Mouse (Mus musculus) granulocyte monocyte progenitor cell, adult 5-6 weeks (primary cell): Measurements from ENCODE around the gene Gm4737. TPM values are rescaled to one million over a fixed set of nuclear protein-coding genes. Genes with fewer than 3 reads are reported as not detected.

ENCODE experiments used
- ATAC-seq: replicated peaks from 2 replicates; pipeline ENCODE4 v1.8.0; 2016; ENCODE audit warnings: mild to moderate bottlenecking, moderate TSS enrichment, inconsistent platforms; ENCODE audit not compliant: poor library complexity, severe bottlenecking
- total RNA-seq, 2 experiments: library from RNA; stranded (forward) in 1 of 2; stranded (reverse) in 1 of 2; fragments of 200-712, 200-1000 nt in 1 of 2; fragments of >200 nt in 1 of 2; fragmentation: Nextera tagmentation in 1 of 2; gene quantifications; 2 replicates each; pipeline ENCODE4 v1.2.3; 2014 to 2017

Gene Gm4737
- total RNA-seq (2014; fragmentation: Nextera tagmentation), result 3.2 and 3.7 TPM in 2 replicates
- total RNA-seq (2017), result 16.5 and 22.8 TPM in 2 replicates

DNA sequence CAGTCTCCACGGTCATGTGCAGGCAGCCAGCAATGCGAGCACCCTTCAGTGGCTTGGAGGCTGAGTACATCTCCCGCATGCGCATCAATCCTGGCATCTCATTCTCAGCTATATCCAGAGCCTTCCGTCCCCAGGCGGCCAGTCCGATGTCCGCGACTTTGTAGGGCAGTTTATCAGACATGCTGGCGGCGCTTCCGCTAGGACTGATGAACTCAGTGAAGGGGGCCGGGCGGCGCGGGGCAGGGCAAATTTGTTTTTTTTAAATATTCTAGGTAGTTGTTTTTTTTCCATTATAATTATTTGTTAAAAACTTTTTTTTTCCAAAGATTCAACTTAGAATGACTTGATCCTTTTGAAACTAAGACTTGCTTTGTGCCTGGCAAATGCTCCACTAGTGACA is at the start of gene Gm4737:
Gene Gm4737, minus strand, starts transcription at position 246 of the 400 bp plus-strand sequence.
- ATAC-seq, result peak; percentile 53; the same call in 1 of the 2 replicates

DNA sequence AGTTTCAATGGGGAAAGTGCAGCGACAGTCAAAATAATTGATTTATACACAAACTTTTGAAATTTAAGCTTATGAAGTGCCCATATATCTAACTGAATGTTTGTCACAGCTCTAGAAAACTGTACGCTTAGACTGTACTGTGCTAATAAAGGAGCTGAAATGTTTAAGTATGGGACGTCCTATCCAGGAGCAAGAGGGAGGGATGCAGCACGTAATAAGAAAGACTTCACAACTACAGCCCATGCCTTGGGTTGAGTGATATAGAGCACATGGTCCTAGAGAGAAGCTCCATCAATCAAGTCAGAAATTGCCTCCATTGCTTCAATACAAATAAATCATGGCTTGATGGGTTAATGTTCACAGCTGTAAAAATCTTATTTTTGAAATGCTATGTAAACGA is 40.9 kb upstream of the Gm4737 start:
- ATAC-seq, result no peak

DNA sequence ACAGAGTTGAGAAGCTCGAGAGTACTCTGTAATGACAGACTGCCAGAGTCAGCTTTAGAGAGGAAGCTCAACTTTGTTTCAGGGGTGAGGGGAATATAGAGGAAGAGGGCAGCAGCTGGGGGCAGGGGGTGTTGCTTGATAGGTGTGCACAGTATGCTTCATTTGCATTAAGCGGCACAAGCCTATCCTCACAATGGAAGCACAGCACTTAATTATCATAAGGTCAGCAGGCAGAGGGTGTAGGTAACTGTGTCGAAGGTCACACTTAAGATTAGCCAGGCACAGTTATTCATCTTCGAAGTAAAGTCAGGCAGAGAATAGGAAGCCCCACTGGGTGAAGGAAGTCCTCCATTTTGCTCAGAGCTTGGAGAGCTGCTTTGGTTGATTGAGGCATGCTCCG is 28.2 kb upstream of the Gm4737 start:
- no peak for ATAC-seq

- ATAC-seq, result no peak
Observed at GRCm38 (mm10) chr16:46178121-46178801, 23.4 kb upstream of the Gm4737 start.

DNA sequence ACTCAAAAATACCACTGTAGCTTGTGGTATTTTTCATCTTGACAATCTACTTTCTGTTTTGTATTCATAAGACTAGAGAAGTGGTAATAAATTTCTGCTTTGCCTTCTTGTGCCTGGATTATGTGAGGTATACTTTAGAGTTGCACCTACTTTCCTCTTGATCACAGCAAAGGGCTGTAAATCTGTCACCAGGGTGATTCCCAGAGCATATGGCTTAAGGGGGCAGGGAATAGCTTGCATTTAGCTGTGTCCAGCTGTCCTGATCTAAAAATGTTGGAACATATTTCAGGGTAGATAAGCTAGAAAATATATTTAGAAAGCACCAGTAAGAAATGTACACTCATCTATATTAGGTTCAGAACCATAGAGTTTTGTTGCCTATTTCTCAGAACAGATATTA is 18.2 kb upstream of the Gm4737 start:
- ATAC-seq, result no peak

DNA sequence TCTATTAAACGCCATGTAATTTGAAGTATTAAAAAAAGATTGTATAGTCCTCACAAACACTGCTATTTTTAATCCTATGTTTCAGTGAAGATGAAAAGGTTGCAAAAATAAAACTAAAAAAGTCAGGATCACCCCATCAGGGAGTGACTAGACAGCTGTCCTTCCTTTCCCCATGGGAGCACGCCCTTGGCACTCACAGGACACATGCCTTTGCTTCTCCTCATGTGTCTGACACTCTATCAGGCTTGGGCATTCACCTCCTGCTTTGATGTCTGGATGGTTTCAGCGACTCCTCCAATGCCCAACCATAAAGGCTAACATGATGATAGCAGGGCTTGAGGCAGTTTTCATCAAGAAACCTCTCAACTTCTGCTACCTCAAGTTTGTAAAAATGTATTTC is 12.1 kb upstream of the Gm4737 start:
- ATAC-seq, result no peak

DNA sequence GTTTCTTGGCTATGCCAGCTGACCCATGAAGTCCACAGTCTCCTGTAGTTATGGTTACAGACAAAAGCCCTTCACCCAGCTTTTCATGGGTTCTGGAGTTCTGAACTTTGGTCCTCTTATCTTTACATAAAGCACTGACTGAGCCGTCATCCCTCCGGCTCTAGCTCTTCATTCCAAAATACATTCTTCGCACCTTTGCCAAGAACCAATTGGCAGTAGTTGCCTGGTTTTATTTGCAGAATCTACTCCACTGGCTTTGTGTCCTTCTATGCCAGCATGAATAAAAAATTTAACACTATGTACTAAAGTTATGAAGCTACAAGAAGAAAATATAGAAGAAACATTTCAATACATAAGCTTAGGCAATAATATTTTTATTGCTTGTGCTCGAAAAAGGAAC is 10.4 kb upstream of the Gm4737 start:
- ATAC-seq, result no peak

DNA sequence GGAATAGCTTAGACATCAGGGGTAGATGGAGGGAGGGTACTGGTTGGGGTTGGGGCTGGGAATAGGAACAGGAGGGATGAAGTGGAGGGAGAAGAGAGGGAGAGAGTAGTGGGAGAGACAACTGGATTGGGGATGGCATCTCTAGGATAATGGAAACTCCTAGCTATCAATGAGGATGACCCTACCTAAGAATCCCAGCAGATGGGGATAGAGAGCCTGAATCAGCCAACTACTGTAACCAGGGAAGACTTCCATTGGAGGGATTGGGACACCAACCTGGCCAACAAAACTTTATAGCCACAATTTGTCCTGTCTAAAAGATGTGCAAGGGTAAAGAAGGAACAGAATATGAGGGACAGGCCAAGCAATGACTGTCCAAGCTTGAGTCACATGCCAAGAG is 3.7 kb downstream of the Gm4737 start:
- no peak for ATAC-seq

- ATAC-seq, result peak; percentile 70
Observed at GRCm38 (mm10) chr16:46148661-46149341, 6.1 kb downstream of the Gm4737 start.

- ATAC-seq, result no peak
Observed at GRCm38 (mm10) chr16:46146962-46147361, 7.9 kb downstream of the Gm4737 start.

DNA sequence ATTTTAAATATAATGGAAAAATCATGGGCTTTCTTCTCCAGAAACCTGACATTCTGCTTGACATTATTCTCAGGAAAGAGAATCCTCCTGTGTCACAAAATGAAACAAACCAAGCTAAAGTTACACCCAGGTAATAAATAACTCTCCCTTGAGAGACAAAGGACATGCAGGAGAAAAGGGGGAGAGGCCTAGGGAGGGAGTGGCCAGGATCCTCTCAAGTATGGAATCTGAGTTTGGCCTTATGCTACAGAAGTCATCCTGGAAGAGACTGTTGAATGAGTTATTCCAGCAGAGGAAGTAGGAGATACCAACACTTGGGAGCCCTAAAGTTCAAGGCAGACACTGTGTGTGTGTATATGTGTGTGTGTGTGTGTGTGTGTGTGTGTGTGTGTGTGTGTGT is 32.6 kb downstream of the Gm4737 start:
- no peak for ATAC-seq

DNA sequence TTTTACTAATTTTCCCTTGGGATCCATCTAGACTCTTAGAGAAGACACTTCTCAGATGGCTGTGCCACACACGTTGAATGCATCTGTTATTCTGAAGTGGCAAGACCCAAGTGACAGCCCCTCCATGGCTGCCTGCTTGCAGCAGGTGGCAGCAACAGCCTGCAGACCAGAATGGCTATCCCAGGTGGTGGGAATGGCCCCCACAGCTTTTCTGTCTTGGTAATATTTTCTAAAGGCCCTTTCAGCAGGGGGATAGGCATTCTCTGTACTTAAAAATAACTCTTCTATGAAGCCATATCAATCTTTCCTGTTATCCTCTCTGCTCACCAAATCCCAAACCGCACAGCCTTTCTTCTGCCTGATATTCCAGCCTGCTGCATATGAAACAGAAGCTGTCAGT is 33.5 kb downstream of the Gm4737 start:
- ATAC-seq, result peak; percentile 52; the same call in 1 of the 2 replicates

DNA sequence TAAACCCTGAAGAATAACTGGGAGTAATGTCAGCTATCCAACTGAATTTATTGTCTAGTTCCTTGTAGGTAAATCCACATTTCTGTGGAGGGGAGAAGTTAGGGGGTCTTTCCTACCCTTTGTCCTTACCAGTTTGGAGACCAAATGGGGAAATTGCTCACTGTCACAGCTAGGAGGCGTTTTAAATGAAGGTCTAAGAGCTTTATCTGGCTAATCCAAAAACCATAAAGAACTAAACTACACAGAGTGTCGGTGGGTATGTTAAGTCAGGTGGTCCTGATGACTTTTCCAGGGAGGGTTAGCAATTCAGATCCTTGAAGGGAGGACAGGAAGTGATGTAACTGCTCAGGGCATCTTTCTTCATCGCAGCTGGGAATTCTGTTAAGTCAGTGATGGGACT is 34.3 kb downstream of the Gm4737 start:
- peak; percentile 53 for ATAC-seq

GRCm38 (mm10) chr16:46120020-46120419 is 34.9 kb downstream of the Gm4737 start, which contains the start of gene Cd96:
Gene Cd96, minus strand, starts transcription at chr16:46120251.
- ATAC-seq, result peak; percentile 52; the same call in 1 of the 2 replicates

DNA sequence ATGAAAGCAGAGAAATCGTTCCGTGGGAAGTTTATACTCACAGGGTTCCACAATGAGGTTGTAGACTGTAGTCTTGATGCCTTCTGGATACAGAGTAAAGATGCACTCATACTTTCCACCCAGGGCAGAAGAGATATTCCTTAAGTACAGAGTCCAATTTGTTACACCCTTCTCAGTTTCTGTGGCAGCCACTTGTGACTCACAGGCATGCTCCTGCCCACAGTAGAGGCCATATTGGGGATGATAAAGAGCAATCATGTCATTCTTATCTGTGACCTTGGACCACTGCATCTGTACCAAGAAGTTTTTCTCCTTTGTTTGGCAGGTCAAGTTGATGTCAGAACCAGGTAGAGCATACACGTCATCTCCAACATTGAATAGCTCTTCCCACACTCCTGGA is 37.2 kb downstream of the Gm4737 start:
- ATAC-seq, result no peak

DNA sequence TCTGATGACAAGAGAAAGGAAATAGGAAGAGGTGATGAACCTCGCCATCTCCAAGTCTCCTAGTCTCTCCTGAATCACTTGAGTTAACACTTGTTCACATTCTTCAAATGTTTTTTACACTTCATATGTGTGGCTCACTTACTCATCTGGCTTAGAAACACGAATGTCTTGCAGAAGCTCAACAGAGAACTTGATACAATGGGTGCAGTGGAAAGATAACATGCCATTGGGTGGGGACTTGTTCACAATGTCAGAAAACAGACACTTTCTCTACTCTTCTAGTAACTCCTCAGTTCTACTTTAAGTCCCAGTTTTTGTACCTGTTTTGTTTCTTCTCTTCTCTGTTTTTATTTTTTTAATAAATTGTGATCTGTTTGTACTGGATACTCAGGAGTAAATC is 40.1 kb downstream of the Gm4737 start:
- ATAC-seq, result no peak

- no peak for ATAC-seq
Observed at GRCm38 (mm10) chr16:46109536-46109935, 45.3 kb downstream of the Gm4737 start.

GRCm38 (mm10) chr16:46107431-46107830 is 47.4 kb downstream of the Gm4737 start:
- ATAC-seq, result no peak

- no peak for ATAC-seq
Observed at GRCm38 (mm10) chr16:46104491-46104890, 50.4 kb downstream of the Gm4737 start.
